Comparison of ENCODE assay signal across 8 mouse cellular contexts in genomic region chr1:71505898-71506297, GRCm38 (mm10). TPM values are rescaled to one million over a fixed set of nuclear protein-coding genes. Genes with fewer than 3 reads are reported as not detected.
DNase-seq lines count a peak whose midpoint lies in the region; ATAC-seq and TF ChIP-seq lines count a peak whose summit lies in the region.

No protein-coding gene starts in this region.

- DNase-seq in heart, postnatal 10 days = peak; percentile 20 to 35
- DNase-seq in 3T3-L1 (ENCODE audit: low read depth, low spot score) (peak; percentile 68), NIH3T3 (ENCODE audit: low read depth) (peak; percentile 77)
- DNase-seq in hindbrain, postnatal 0 days (ENCODE audit: low spot score) = peak; percentile 77
- peak; percentile 74 for DNase-seq in retina, embryonic 14.5 days (ENCODE audit: low spot score)
- DNase-seq in gastrocnemius, adult 8-10 months (ENCODE audit: low spot score in 2 of 2) = no peak
- no peak for DNase-seq in heart, adult 9 months (ENCODE audit: low spot score in 2 of 2)

- no peaks in the 10 kb centered on the region for H3K36me3 ChIP-seq in heart, embryonic 11.5 days (ENCODE audit: control insufficient read depth, insufficient read depth, low read length)
- H3K36me3 ChIP-seq in hindbrain, postnatal 0 days (ENCODE audit: insufficient read depth, low read length) = no peaks in the 10 kb centered on the region

- WGBS in heart, embryonic 11.5 days (ENCODE audit: insufficient replicate concordance) = 9% methylated on average over 5 of the region's 5 CpGs
- WGBS in hindbrain, postnatal 0 days = 10% methylated on average over 5 of the region's 5 CpGs

- intact Hi-C loops in heart, postnatal 10 days (cut with DNase I) = loop anchor here (1.0 to 5.0 kb wide), 3 partner anchors 217 to 616 kb away; no protein-coding TSS in a partner anchor

- no peaks in the 10 kb centered on the region for H3K27me3 ChIP-seq in heart, embryonic 11.5 days (ENCODE audit: control insufficient read depth, insufficient read depth, low read length)
- no peaks in the 10 kb centered on the region for H3K27me3 ChIP-seq in hindbrain, postnatal 0 days (ENCODE audit: insufficient read depth, low read length)

- no peaks in the 10 kb centered on the region for H3K9me3 ChIP-seq in heart, embryonic 11.5 days (replicated peaks; ENCODE audit: control insufficient read depth, low read length)
- no peaks in the 10 kb centered on the region for H3K9me3 ChIP-seq in hindbrain, postnatal 0 days (ENCODE audit: low read length)

- no peak overlapping the region for H3K4me2 ChIP-seq in heart, embryonic 11.5 days
- H3K4me2 ChIP-seq in hindbrain, postnatal 0 days (ENCODE audit: low read depth, low read length) = peak overlapping the region; percentile 29; the same call in 1 of the 2 replicates

- no peak overlapping the region for H3K9ac ChIP-seq in heart, embryonic 11.5 days (ENCODE audit: low read depth, low read length)
- no peak overlapping the region for H3K9ac ChIP-seq in hindbrain, postnatal 0 days (replicated peaks; ENCODE audit: low read length)

- peak; percentile 69 for TF ChIP-seq CTCF in hindbrain, postnatal 0 days (IDR thresholded peaks at IDR 0.05; ENCODE audit: low read depth)

- H3K27ac ChIP-seq in heart, embryonic 11.5 days (ENCODE audit: low read depth, low read length) = no peak overlapping the region
- no peak overlapping the region for H3K27ac ChIP-seq in hindbrain, postnatal 0 days

- no peak overlapping the region for H3K4me3 ChIP-seq in heart, embryonic 11.5 days (ENCODE audit: low read depth, low read length)
- no peak overlapping the region for H3K4me3 ChIP-seq in hindbrain, postnatal 0 days (ENCODE audit: low read length)

- no peaks in the 10 kb centered on the region for H3K4me1 ChIP-seq in heart, embryonic 11.5 days (ENCODE audit: control insufficient read depth, insufficient read depth, low read length)
- peaks cover 3% of the 10 kb centered on the region; the same call in 1 of the 2 replicates for H3K4me1 ChIP-seq in hindbrain, postnatal 0 days (ENCODE audit: insufficient read depth, low read length)

- no peak for ATAC-seq in heart, embryonic 11.5 days (replicated peaks; ENCODE audit: insufficient number of reproducible peaks, low FRiP score, low TSS enrichment)
- no peak for ATAC-seq in hindbrain, postnatal 0 days

RNA-seq across cellular contexts. Expression of gene Atic, which starts 51.1 kb away (rescaled TPM):
- total RNA-seq in heart, postnatal 10 days (2021) = 10 to 100 TPM; 23.2 to 26.2 TPM
- 33.1 and 41.2 TPM in 2 replicates for polyA plus RNA-seq in heart, embryonic 11.5 days (2014; fragmentation: Nextera tagmentation; extraction: Ambion mirVana)
- total RNA-seq in hindbrain, postnatal 0 days (2014; rRNA removed) = 41.5 and 57.8 TPM in 2 replicates
- polyA plus RNA-seq in hindbrain, postnatal 0 days (2015; fragmentation: Nextera tagmentation; extraction: Ambion mirVana) = 32.3 and 34.6 TPM in 2 replicates
- 10 to 100 TPM; 23.2 to 29.8 (median 25.6) TPM for total RNA-seq in gastrocnemius, adult 8-10 months (2022)

Comparison
In these comparisons a context has a peak if more than half of its experiments do, and no peak if none do; other contexts are left out.
1. DNase-seq: peak in heart, postnatal 10 days (2 of 2), 3T3-L1 (single experiment), NIH3T3 (single experiment), hindbrain, postnatal 0 days (single experiment) and retina, embryonic 14.5 days (single experiment); none in gastrocnemius, adult 8-10 months (0 of 2) and heart, adult 9 months (0 of 2).